Mouse (Mus musculus) neural tube, postnatal 0 days (tissue): ENCODE data around the gene Krt26. TPM values are rescaled to one million over a fixed set of nuclear protein-coding genes. Genes with fewer than 3 reads are reported as not detected.

ENCODE experiments used
- polyA plus RNA-seq: library from polyadenylated mRNA; unstranded; fragments of >200 nt; fragmentation: Nextera tagmentation; extraction: Ambion mirVana; gene quantifications from 2 replicates; pipeline ENCODE4 v1.2.1, GENCODE M21; 2015

Krt26 gene
- polyA plus RNA-seq: 0.30 and 0.69 TPM in 2 replicates

DNA sequence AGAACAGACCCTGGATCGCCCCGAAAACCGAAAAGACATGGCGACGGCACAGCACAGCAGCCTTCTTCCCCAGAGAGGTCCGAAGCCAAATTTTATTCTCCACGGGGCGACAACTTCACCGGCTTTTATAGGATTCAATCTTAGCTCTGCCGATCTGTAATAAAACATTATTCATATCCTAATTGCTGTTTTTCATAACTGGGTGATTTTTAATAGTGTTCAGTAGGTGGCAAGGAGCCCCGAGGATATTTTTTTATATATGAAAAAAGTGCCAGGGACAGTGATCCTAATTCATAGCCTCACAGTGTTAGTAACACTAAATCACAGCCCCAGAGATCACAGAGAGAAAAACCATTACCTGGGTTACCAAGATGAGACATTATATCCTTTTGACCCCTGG, at the start of gene Krt26:
Krt26 (minus strand) TSS at position 101 of the 400 bp plus-strand sequence.

GRCm38 (mm10) chr11:99374803-99375202, 37.0 kb upstream of the Krt26 start, which contains the start of gene Krt28:
Gene Krt28 (minus strand): TSS chr11:99374903.

GRCm38 (mm10) chr11:99351004-99351403, 13.2 kb upstream of the Krt26 start, which contains the start of gene Krt27:
Gene Krt27 (minus strand): TSS chr11:99351104.

GRCm38 (mm10) chr11:99322851-99323250, 14.9 kb downstream of the Krt26 start, which contains the start of gene Krt25:
Gene Krt25 (minus strand): TSS chr11:99322951.

DNA sequence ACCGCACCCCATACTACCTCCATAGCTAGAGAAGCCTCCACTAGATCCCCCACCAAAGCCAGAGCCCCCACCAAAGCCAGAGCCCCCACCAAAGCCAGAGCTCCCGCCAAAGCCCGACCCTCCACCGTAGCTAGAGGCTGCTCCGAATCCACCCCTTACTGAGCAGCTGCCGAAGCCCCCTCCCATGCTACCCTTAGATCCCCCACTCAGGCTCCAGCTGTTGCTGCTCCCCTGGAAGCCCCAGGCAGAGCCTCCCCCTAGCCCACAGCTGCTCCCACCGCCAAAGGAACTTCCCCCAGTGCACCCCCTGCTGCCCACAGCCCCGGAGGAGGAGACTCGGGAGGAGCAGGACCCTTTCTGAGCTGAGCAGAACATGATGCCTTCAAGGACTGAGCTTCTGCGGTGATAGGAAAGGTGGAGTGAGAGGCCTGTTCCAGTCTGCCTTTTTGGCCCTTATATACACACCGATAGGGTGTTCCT, 52.9 kb downstream of the Krt26 start, which contains the start of gene Krt24:
Krt24 (minus strand) TSS at position 430 of the 480 bp plus-strand sequence.

Other genes with a start within 250 kb of the Krt26 start
- 0.08 TPM in 1 of 2 replicates, not detected in the other for gene Tns4, start 248.7 kb downstream of the Krt26 start, polyA plus RNA-seq
- not detected in 2 replicates for gene Ccr7, start 182.9 kb downstream of the Krt26 start, polyA plus RNA-seq
- 120 and 139 TPM in 2 replicates for gene Smarce1, start 106.9 kb downstream of the Krt26 start, polyA plus RNA-seq
- 14.1 and 15.5 TPM in 2 replicates for gene Krt222, start 93.9 kb downstream of the Krt26 start, polyA plus RNA-seq
- gene Krt24, start 52.7 kb downstream of the Krt26 start, polyA plus RNA-seq: 0.13 TPM in 1 of 2 replicates, not detected in the other
- gene Krt25, start 15.0 kb downstream of the Krt26 start, polyA plus RNA-seq: 1.7 and 1.8 TPM in 2 replicates
- 0.43 and 0.71 TPM in 2 replicates for gene Krt27, start 13.1 kb upstream of the Krt26 start, polyA plus RNA-seq
- gene Krt28, start 36.9 kb upstream of the Krt26 start, polyA plus RNA-seq: 0.45 and 0.55 TPM in 2 replicates
- 37.8 and 38.5 TPM in 2 replicates for gene Krt10, start 51.4 kb upstream of the Krt26 start, polyA plus RNA-seq
- 0.21 and 0.27 TPM in 2 replicates for gene Krt12, start 84.3 kb upstream of the Krt26 start, polyA plus RNA-seq
- gene Krt20, start 100.2 kb upstream of the Krt26 start, polyA plus RNA-seq: 0.08 and 0.19 TPM in 2 replicates
- gene Krt23, start 155.2 kb upstream of the Krt26 start, polyA plus RNA-seq: 0.33 and 0.57 TPM in 2 replicates
- gene Krt39, start 183.4 kb upstream of the Krt26 start, polyA plus RNA-seq: not detected in 2 replicates
- not detected in 2 replicates for gene Krt40, start 205.2 kb upstream of the Krt26 start, polyA plus RNA-seq
- not detected in 2 replicates for gene Krtap3-3, start 212.9 kb upstream of the Krt26 start, polyA plus RNA-seq
- not detected in 2 replicates for gene Krtap3-2, start 218.9 kb upstream of the Krt26 start, polyA plus RNA-seq
- not detected in 2 replicates for gene Gm11939, start 221.5 kb upstream of the Krt26 start, polyA plus RNA-seq
- gene Krtap3-1, start 228.7 kb upstream of the Krt26 start, polyA plus RNA-seq: not detected in 2 replicates
- not detected in 2 replicates for gene Krtap1-5, start 243.1 kb upstream of the Krt26 start, polyA plus RNA-seq
- not detected in 2 replicates for gene Krtap1-4, start 245.7 kb upstream of the Krt26 start, polyA plus RNA-seq